Mouse (Mus musculus) central nervous system, embryonic 18 days (tissue): Measurements from ENCODE around the gene Insyn1. TPM values are rescaled to one million over a fixed set of nuclear protein-coding genes. Genes with fewer than 3 reads are reported as not detected.

Source experiments
- polyA plus RNA-seq: library from polyadenylated mRNA; depleted of rRNA; stranded (reverse); fragments of >200 nt; gene quantifications from 2 replicates; pipeline ENCODE4 v1.2.3, GENCODE M21; 2012; rRNA removed

Gene Insyn1
- polyA plus RNA-seq: 49.3 and 49.5 TPM in 2 replicates

GRCm38 (mm10) chr9:58487851-58488801, at the start of gene Insyn1:
Gene Insyn1 (plus strand): TSS chr9:58488603.

Other genes with a start within 250 kb of the Insyn1 start
- 5.6 and 5.8 TPM in 2 replicates for gene Pml, start 238.8 kb upstream of the Insyn1 start, polyA plus RNA-seq
- gene Stoml1, start 235.4 kb upstream of the Insyn1 start, polyA plus RNA-seq: 150 and 152 TPM in 2 replicates
- gene Loxl1, start 175.4 kb upstream of the Insyn1 start, polyA plus RNA-seq: 7.4 and 9.7 TPM in 2 replicates
- gene Tbc1d21, start 118.1 kb upstream of the Insyn1 start, polyA plus RNA-seq: not detected in 2 replicates
- gene Cd276, start 66.8 kb downstream of the Insyn1 start, polyA plus RNA-seq: 23.1 and 27.6 TPM in 2 replicates
- gene Nptn, start 93.6 kb downstream of the Insyn1 start, polyA plus RNA-seq: 563 and 583 TPM in 2 replicates